Mouse (Mus musculus): Measurements from ENCODE around the gene Scfd2. TPM values are rescaled to one million over a fixed set of nuclear protein-coding genes. Genes with fewer than 3 reads are reported as not detected.

The Scfd2 gene
- polyA plus RNA-seq, 1 experiment from 2014 or later = 19.7 TPM

GRCm38 (mm10) chr5:74355416-74356177, 176.0 kb downstream of the Scfd2 start:
- Histone ChIP-seq H3K27ac (no peak overlapping the region), H3K36me3 (no peaks in the 10 kb centered on the region), H3K27me3 (replicated peaks) (no peaks in the 10 kb centered on the region), H3K9ac (no peak overlapping the region), H3K4me1 (no peaks in the 10 kb centered on the region), H3K4me2 (no peak overlapping the region), H3K9me3 (no peaks in the 10 kb centered on the region), H3K4me3 (replicated peaks) (no peak overlapping the region)
- 62% methylated on average over 2 of the region's 2 CpGs for WGBS
- ATAC-seq (ENCODE audit: insufficient read depth, low FRiP score, low read depth) = no peak

DNA sequence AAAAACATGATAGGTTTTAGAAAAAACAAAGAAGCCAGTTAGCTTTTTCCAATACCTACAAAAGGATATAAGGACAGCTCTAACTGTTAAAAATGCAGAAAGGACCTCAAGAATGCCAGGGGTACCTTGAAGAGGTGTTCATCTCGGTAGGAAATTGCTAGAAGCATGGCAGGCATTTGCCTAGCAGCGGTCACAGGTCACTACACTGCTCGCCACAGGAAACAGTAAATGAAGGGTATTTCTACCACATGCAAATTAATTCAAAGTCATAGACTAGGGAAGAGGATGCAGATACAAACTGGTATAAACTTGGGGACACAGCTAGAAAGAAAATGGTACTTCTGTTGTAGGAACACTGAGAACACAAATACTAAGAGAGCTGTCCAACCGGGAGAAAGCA, 180.7 kb downstream of the Scfd2 start:
- 78% methylated on average over 4 of the region's 4 CpGs for WGBS
- H3K4me2 ChIP-seq = no peak overlapping the region
- H3K9ac ChIP-seq = no peak overlapping the region
- H3K27ac ChIP-seq = no peak overlapping the region
- no peak for ATAC-seq (ENCODE audit: insufficient read depth, low FRiP score, low read depth)
- H3K9me3 ChIP-seq = no peaks in the 10 kb centered on the region
- H3K27me3 ChIP-seq (replicated peaks) = no peaks in the 10 kb centered on the region
- H3K4me1 ChIP-seq = no peaks in the 10 kb centered on the region
- no peaks in the 10 kb centered on the region for H3K36me3 ChIP-seq
- no peak overlapping the region for H3K4me3 ChIP-seq (replicated peaks)

- Histone ChIP-seq H3K4me1 (no peaks in the 10 kb centered on the region), H3K4me3 (replicated peaks) (no peak overlapping the region), H3K9ac (no peak overlapping the region), H3K4me2 (no peak overlapping the region), H3K27me3 (replicated peaks) (no peaks in the 10 kb centered on the region), H3K9me3 (no peaks in the 10 kb centered on the region), H3K36me3 (no peaks in the 10 kb centered on the region), H3K27ac (no peak overlapping the region)
- 71% methylated on average over 11 of the region's 11 CpGs for WGBS
- no peak for ATAC-seq (ENCODE audit: insufficient read depth, low FRiP score, low read depth)
Observed at GRCm38 (mm10) chr5:74348079-74348870, 183.3 kb downstream of the Scfd2 start.

GRCm38 (mm10) chr5:74343045-74343444, 188.5 kb downstream of the Scfd2 start:
- Histone ChIP-seq H3K4me1 (no peaks in the 10 kb centered on the region), H3K9me3 (no peaks in the 10 kb centered on the region), H3K36me3 (no peaks in the 10 kb centered on the region), H3K9ac (no peak overlapping the region), H3K27me3 (replicated peaks) (no peaks in the 10 kb centered on the region), H3K27ac (no peak overlapping the region), H3K4me2 (no peak overlapping the region), H3K4me3 (replicated peaks) (no peak overlapping the region)
- WGBS = 50% methylated on average over 2 of the region's 2 CpGs
- ATAC-seq (ENCODE audit: insufficient read depth, low FRiP score, low read depth) = no peak

- H3K27ac ChIP-seq = no peak overlapping the region
- H3K27me3 ChIP-seq (replicated peaks) = no peaks in the 10 kb centered on the region
- H3K9me3 ChIP-seq = no peaks in the 10 kb centered on the region
- H3K36me3 ChIP-seq = no peaks in the 10 kb centered on the region
- no peak overlapping the region for H3K9ac ChIP-seq
- H3K4me1 ChIP-seq = no peaks in the 10 kb centered on the region
- no peak overlapping the region for H3K4me3 ChIP-seq (replicated peaks)
- no peak for ATAC-seq (ENCODE audit: insufficient read depth, low FRiP score, low read depth)
- H3K4me2 ChIP-seq = no peak overlapping the region
Observed at GRCm38 (mm10) chr5:74342557-74342956, 189.0 kb downstream of the Scfd2 start.

- no peaks in the 10 kb centered on the region for H3K36me3 ChIP-seq
- H3K27me3 ChIP-seq (replicated peaks) = no peaks in the 10 kb centered on the region
- no peak overlapping the region for H3K4me3 ChIP-seq (replicated peaks)
- no peak for ATAC-seq (ENCODE audit: insufficient read depth, low FRiP score, low read depth)
- 90% methylated on average over 3 of the region's 3 CpGs for WGBS
- no peaks in the 10 kb centered on the region for H3K9me3 ChIP-seq
- no peak overlapping the region for H3K4me2 ChIP-seq
- H3K4me1 ChIP-seq = no peaks in the 10 kb centered on the region
- no peak overlapping the region for H3K27ac ChIP-seq
- no peak overlapping the region for H3K9ac ChIP-seq
Observed at GRCm38 (mm10) chr5:74337491-74337890, 194.1 kb downstream of the Scfd2 start.

DNA sequence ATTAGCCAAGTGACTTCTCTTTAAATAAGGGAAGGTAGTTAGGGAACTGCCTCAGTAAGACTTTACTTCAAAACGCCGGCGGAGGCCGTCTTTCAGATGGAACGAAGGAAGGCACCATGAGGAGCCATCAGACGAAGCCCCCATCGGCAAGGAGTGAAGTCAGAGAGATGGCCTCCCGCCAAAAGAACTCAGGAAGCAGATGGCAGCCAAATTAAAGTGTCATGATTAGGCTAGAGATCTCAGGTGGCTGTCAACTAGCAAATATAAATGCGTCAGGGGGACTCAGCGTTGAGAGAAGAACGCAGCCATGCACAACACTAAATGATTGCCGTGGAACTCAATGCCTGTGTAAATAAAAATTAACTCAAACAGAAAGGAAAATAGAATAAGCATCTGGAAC, 194.8 kb downstream of the Scfd2 start:
- H3K9ac ChIP-seq = no peak overlapping the region
- no peak overlapping the region for H3K4me2 ChIP-seq
- WGBS = 70% methylated on average over 12 of the region's 12 CpGs
- H3K4me1 ChIP-seq = no peaks in the 10 kb centered on the region
- no peak overlapping the region for H3K4me3 ChIP-seq (replicated peaks)
- no peaks in the 10 kb centered on the region for H3K27me3 ChIP-seq (replicated peaks)
- ATAC-seq (ENCODE audit: insufficient read depth, low FRiP score, low read depth) = no peak
- no peaks in the 10 kb centered on the region for H3K9me3 ChIP-seq
- no peak overlapping the region for H3K27ac ChIP-seq
- no peaks in the 10 kb centered on the region for H3K36me3 ChIP-seq

DNA sequence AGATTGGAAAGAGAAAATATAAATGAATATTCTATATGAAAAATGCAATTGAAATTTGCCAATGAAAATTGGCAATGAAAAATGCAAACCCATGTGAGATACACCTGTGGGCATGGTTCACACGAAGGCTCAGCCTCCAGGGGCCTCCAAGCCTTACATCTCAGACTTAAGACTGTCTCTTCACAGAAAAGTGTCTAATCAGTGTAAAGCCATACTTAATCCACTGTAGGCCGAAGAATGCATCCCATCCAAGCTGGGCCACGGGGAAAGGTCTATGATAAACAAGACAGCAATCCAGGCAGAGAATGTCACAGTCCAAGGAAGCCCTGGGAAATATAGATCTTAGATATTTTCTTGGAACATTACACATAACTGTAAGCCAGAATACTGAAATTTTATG, 198.3 kb downstream of the Scfd2 start:
- no peak overlapping the region for H3K27ac ChIP-seq
- no peak for ATAC-seq (ENCODE audit: insufficient read depth, low FRiP score, low read depth)
- WGBS = 64% methylated on average over 3 of the region's 3 CpGs

DNA sequence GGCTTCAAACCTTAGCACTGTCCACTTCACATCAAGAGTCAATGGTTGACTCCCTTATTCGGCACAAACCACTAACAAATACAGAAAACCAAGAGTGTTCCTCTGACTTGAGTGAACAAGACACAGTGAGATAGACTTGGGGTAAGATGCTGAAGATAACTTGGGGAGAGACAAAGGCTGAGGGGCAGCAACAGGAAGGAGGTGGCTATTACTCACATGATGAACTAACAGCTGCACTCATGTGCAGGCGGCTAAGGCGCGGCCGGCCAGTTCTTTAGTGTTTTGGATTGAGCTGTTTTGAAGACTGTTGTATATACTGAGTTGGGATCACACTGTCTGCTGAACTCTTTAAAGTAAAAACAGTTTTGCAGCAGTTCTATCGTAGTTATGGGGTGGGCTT, 205.3 kb downstream of the Scfd2 start:
- H3K36me3 ChIP-seq = no peaks in the 10 kb centered on the region
- H3K27me3 ChIP-seq (replicated peaks) = no peaks in the 10 kb centered on the region
- no peak overlapping the region for H3K9ac ChIP-seq
- WGBS = 71% methylated on average over 6 of the region's 6 CpGs
- no peak overlapping the region for H3K4me3 ChIP-seq (replicated peaks)
- no peak overlapping the region for H3K4me2 ChIP-seq
- ATAC-seq (ENCODE audit: insufficient read depth, low FRiP score, low read depth) = no peak
- no peak overlapping the region for H3K27ac ChIP-seq
- H3K4me1 ChIP-seq = no peaks in the 10 kb centered on the region
- H3K9me3 ChIP-seq = no peaks in the 10 kb centered on the region

More for the DNA sequence above, 198.3 kb downstream of the Scfd2 start:
- Histone ChIP-seq H3K27me3 (replicated peaks) (no peaks in the 10 kb centered on the region), H3K9ac (no peak overlapping the region), H3K4me2 (no peak overlapping the region), H3K36me3 (no peaks in the 10 kb centered on the region), H3K9me3 (no peaks in the 10 kb centered on the region), H3K4me1 (no peaks in the 10 kb centered on the region), H3K4me3 (replicated peaks) (no peak overlapping the region)

GRCm38 (mm10) chr5:74321010-74321746, 210.4 kb downstream of the Scfd2 start:
- H3K4me3 ChIP-seq (replicated peaks) = no peak overlapping the region
- no peak overlapping the region for H3K4me2 ChIP-seq
- no peaks in the 10 kb centered on the region for H3K27me3 ChIP-seq (replicated peaks)
- 55% methylated on average over 10 of the region's 10 CpGs for WGBS
- no peaks in the 10 kb centered on the region for H3K36me3 ChIP-seq
- no peak for ATAC-seq (ENCODE audit: insufficient read depth, low FRiP score, low read depth)
- H3K27ac ChIP-seq = no peak overlapping the region
- no peak overlapping the region for H3K9ac ChIP-seq
- no peaks in the 10 kb centered on the region for H3K9me3 ChIP-seq
- H3K4me1 ChIP-seq = no peaks in the 10 kb centered on the region

DNA sequence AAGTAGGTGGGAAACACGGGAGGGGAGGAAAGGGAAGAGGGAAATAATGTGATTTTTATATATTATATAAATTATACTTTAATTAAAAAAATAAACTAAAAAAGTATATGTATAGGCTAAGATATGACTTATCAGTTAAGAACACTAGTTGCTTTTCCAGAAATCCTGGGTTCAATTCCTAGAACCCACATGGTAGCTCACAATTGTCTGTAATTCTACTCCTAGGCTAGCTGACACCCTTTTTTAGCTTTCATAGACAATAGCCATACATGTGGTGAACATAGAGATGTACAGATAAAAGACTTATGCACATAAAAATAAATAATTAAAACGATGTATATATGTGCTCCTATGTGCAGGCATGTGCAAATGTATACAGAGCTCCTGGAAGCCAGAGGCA, 212.0 kb downstream of the Scfd2 start:
- Histone ChIP-seq H3K4me3 (replicated peaks) (no peak overlapping the region), H3K27me3 (replicated peaks) (no peaks in the 10 kb centered on the region), H3K4me1 (peaks cover 3% of the 10 kb centered on the region; the same call in 1 of the 2 replicates), H3K36me3 (no peaks in the 10 kb centered on the region), H3K4me2 (no peak overlapping the region), H3K27ac (no peak overlapping the region), H3K9ac (no peak overlapping the region), H3K9me3 (no peaks in the 10 kb centered on the region)
- WGBS = 60% methylated on average over 2 of the region's 2 CpGs
- ATAC-seq (ENCODE audit: insufficient read depth, low FRiP score, low read depth) = no peak

DNA sequence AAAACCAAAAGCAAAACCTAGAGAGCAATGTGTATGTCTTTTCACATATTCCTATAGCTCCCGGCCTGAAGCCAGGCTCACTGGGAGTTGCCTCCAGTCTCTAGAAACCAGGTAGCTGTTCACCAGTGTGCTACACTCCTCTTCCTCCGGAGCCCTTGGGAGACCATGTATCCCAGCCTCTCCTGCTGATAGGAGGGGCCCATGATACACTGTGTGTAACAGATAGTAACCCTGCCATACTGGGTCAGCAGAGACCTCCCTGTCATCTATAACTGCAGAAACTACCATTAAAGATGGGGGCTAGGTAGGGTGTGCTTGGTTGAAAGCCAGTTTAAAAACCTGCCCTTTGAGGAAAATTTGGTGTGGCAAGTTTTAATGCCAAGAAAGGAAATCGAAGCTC, 214.4 kb downstream of the Scfd2 start:
- 93% methylated on average over 3 of the region's 3 CpGs for WGBS
- Histone ChIP-seq H3K9ac (no peak overlapping the region), H3K9me3 (no peaks in the 10 kb centered on the region)

More for the DNA sequence above, 214.4 kb downstream of the Scfd2 start:
- Histone ChIP-seq H3K4me2 (no peak overlapping the region), H3K4me1 (peaks cover 3% of the 10 kb centered on the region; the same call in 1 of the 2 replicates), H3K36me3 (no peaks in the 10 kb centered on the region), H3K27me3 (replicated peaks) (no peaks in the 10 kb centered on the region), H3K4me3 (replicated peaks) (no peak overlapping the region), H3K27ac (no peak overlapping the region)
- ATAC-seq (ENCODE audit: insufficient read depth, low FRiP score, low read depth) = 0 out of 2 replicates have a peak, but pooled peaks have one; percentile 60

Measured in stomach, embryonic 15.5 days (tissue).